Mouse (Mus musculus): Measurements from ENCODE around the gene Psma3. TPM values are rescaled to one million over a fixed set of nuclear protein-coding genes. Genes with fewer than 3 reads are reported as not detected.

Psma3 gene
- total RNA-seq, 4 experiments from 2014 or later: 242 to 262 (median 246) TPM

GRCm38 (mm10) chr12:71044488-71044887 lies 70.1 kb downstream of the Psma3 start:
- no peak for DNase-seq (ENCODE audit: low spot score in 2 of 2)

Other genes with a start within 250 kb of the Psma3 start
- gene Frmd6, start 149.1 kb upstream of the Psma3 start, total RNA-seq (2022): 10 to 100 TPM in 2 of 4 experiments, 1 to 10 TPM in 2; 8.7 to 13.6 (median 11.3) TPM
- gene Actr10, start 36.8 kb upstream of the Psma3 start, total RNA-seq (2022): 100 to 1,000 TPM in 1 of 4 experiments, 10 to 100 TPM in 3; 91.7 to 107 (median 95.3) TPM
- gene Arid4a, start 41.4 kb downstream of the Psma3 start, total RNA-seq (2022): 1 to 10 TPM; 6.7 to 8.4 (median 7.3) TPM
- gene Tomm20l, start 136.8 kb downstream of the Psma3 start, total RNA-seq (2022): not detected
- gene Timm9, start 162.1 kb downstream of the Psma3 start, total RNA-seq (2022): 10 to 100 TPM; 24.4 to 32.6 (median 26.6) TPM
- 1 to 10 TPM; 4.0 to 5.3 (median 4.2) TPM for gene 2700049A03Rik, start 162.2 kb downstream of the Psma3 start, total RNA-seq (2022)